Mouse (Mus musculus): ENCODE data around the gene Stpg2. TPM values are rescaled to one million over a fixed set of nuclear protein-coding genes. Genes with fewer than 3 reads are reported as not detected.

Gene Stpg2
- not detected in 2 replicates for polyA plus RNA-seq (2012; rRNA removed; ENCODE audit: low replicate concordance)

DNA sequence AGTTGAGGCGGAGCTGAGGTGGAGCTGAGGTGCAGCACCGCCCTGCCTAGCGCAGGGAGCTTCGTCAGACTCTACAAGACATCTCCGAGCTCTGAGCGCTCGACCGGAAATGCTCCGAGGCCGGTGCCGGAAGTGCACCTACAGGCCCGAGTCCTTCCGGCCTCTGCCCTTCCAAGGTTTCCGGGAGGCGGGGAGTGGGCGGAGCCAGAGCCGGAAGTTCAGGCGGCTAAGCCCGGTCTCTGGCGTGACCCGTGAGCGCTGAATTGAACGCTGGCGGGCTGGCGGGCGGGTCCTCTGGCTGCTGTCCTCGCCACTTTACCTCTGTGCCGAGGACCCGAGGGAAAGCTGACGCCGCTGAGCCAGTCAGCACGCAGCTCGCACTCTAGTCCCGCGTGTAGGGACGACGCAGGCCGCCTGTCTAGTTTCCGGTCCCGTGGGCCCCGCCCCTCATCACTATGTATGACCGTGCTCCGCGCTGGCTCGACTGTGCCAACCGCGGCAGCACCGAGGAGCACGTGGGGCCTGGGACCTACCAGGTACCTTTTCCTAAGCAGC is at the start of gene Stpg2:
Gene Stpg2 (plus strand): TSS at position 251 of the 555 bp plus-strand sequence.

Other genes starting within 250 kb of the Stpg2 start
- 31.6 and 33.9 TPM in 2 replicates for gene Rap1gds1, start 130.5 kb upstream of the Stpg2 start, polyA plus RNA-seq (2012; rRNA removed; ENCODE audit: low replicate concordance)

All from subcutaneous adipose tissue, adult 2 months (tissue).